ENCODE assay signal across 8 mouse cellular contexts in the genomic region with DNA sequence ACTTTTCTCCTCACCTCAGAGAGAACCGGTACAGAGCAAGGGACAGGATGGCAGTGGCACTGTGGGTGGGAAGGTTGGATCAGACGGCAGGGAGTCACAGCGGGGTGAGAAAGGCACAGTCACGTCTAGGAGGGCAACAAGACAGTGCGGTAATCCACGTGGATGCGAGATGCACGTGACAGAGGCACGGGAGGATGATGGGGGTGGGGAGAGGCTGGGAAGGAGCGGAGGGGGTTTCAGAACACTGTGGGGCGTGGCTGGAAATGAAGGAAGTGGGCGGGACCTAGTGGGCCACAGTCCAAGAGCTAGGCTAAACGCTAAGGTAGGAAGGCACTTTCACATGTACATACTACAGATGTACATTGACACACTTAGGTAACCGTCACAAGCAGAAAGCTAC. TPM values are rescaled to one million over a fixed set of nuclear protein-coding genes. Genes with fewer than 3 reads are reported as not detected.
DNase-seq lines count a peak whose midpoint lies in the region; ATAC-seq and TF ChIP-seq lines count a peak whose summit lies in the region.
"Had no signal": no experiment of that assay in that cellular context is flagged by ENCODE, and none has a peak within 500 bp of the region (broad histone marks: within the 10 kb centered on the region; RNA-seq: fewer than 3 reads in every experiment).

No protein-coding gene starts in this region.

- no peaks in the 10 kb centered on the region for H3K27me3 ChIP-seq in thymus, adult 2 months (ENCODE audit: control insufficient read depth, insufficient read depth, low read length)
- H3K27me3 ChIP-seq in heart, embryonic 15.5 days, result no peaks in the 10 kb centered on the region
- H3K27me3 ChIP-seq in lung, postnatal 0 days (replicated peaks; ENCODE audit: insufficient read depth, low read length), result no peaks in the 10 kb centered on the region

- no peak overlapping the region for H3K4me3 ChIP-seq in thymus, adult 2 months (ENCODE audit: control insufficient read depth, insufficient read depth, low read length)
- no peak overlapping the region for H3K4me3 ChIP-seq in heart, embryonic 15.5 days
- H3K4me3 ChIP-seq in lung, postnatal 0 days (ENCODE audit: low read depth, low read length), result no peak overlapping the region

- 53% methylated on average over 14 of the region's 14 CpGs for WGBS in thymus, adult 2 months
- 51% methylated on average over 14 of the region's 14 CpGs for WGBS in heart, embryonic 15.5 days
- 35% methylated on average over 14 of the region's 14 CpGs for WGBS in lung, postnatal 0 days

- H3K9me3 ChIP-seq in heart, embryonic 15.5 days (replicated peaks), result no peaks in the 10 kb centered on the region
- no peaks in the 10 kb centered on the region for H3K9me3 ChIP-seq in lung, postnatal 0 days (ENCODE audit: low read length)

- no peak overlapping the region for H3K9ac ChIP-seq in heart, embryonic 15.5 days
- H3K9ac ChIP-seq in lung, postnatal 0 days (replicated peaks; ENCODE audit: low read depth), result no peak overlapping the region

- H3K4me1 ChIP-seq in thymus, adult 2 months (replicated peaks; ENCODE audit: control insufficient read depth, insufficient read depth, low read length), result peaks cover 5% of the 10 kb centered on the region
- H3K4me1 ChIP-seq in heart, embryonic 15.5 days (replicated peaks), result no peaks in the 10 kb centered on the region
- no peaks in the 10 kb centered on the region for H3K4me1 ChIP-seq in lung, postnatal 0 days (ENCODE audit: insufficient read depth, low read depth, low read length)

- peak; percentile 10 for DNase-seq in thymus, adult 2 months
- no peak for DNase-seq in thymus, postnatal 10 days (ENCODE audit: low spot score in 2 of 2)
- DNase-seq in lung, postnatal 0 days (ENCODE audit: low spot score), result peak; percentile 20
- DNase-seq in layer of hippocampus, postnatal 10 days (ENCODE audit: low spot score in 2 of 2), result no peak
- DNase-seq in cerebellum, postnatal 36 days, result no peak
- DNase-seq in layer of hippocampus, adult 8-10 months (ENCODE audit: low spot score in 2 of 2), result no peak
- DNase-seq: layer of hippocampus, adult 9-11 months had no signal

- no peak for ATAC-seq in heart, embryonic 15.5 days (replicated peaks; ENCODE audit: insufficient number of reproducible peaks, insufficient read depth, low FRiP score, low read depth)
- peak; percentile 47; the same call in 1 of the 2 replicates for ATAC-seq in lung, postnatal 0 days

- TF ChIP-seq POLR2A in thymus, adult 2 months (IDR thresholded peaks at IDR 0.05; ENCODE audit: control insufficient read depth, extremely low read depth, insufficient read depth, low read length, poor library complexity), result no peak

- H3K27ac ChIP-seq in thymus, adult 2 months (ENCODE audit: control insufficient read depth, insufficient read depth, low read length), result no peak overlapping the region
- H3K27ac ChIP-seq in heart, embryonic 15.5 days, result no peak overlapping the region
- no peak overlapping the region for H3K27ac ChIP-seq in lung, postnatal 0 days (ENCODE audit: low read length)

- H3K36me3 ChIP-seq in thymus, adult 2 months (ENCODE audit: control insufficient read depth, insufficient read depth, low read length), result no peaks in the 10 kb centered on the region
- H3K36me3 ChIP-seq in heart, embryonic 15.5 days, result peaks cover 19% of the 10 kb centered on the region; the same call in 1 of the 2 replicates
- H3K36me3 ChIP-seq in lung, postnatal 0 days (ENCODE audit: insufficient read depth, low read length), result peaks cover 9% of the 10 kb centered on the region; the same call in 1 of the 2 replicates

- TF ChIP-seq CTCF in thymus, adult 2 months (IDR thresholded peaks at IDR 0.05; ENCODE audit: borderline replicate concordance, control insufficient read depth, extremely low read depth, insufficient read depth, low read length, poor library complexity), result no peak
- TF ChIP-seq CTCF in lung, postnatal 0 days (IDR thresholded peaks at IDR 0.05), result no peak

- peak overlapping the region; percentile 27; the same call in 1 of the 2 replicates for H3K4me2 ChIP-seq in heart, embryonic 15.5 days
- peak overlapping the region; percentile 14; the same call in 1 of the 2 replicates for H3K4me2 ChIP-seq in lung, postnatal 0 days (replicated peaks; ENCODE audit: low read depth, low read length)

- TF ChIP-seq EP300 in lung, postnatal 0 days (IDR thresholded peaks at IDR 0.05), result no peak

RNA-seq across cellular contexts. Expression of gene BC048403, which starts 41.4 kb away (rescaled TPM):
- polyA plus RNA-seq in thymus, adult 2 months (2012; rRNA removed), result 4.4 and 5.3 TPM in 2 replicates
- 1.4 and 2.2 TPM in 2 replicates for polyA plus RNA-seq in heart, embryonic 15.5 days (2015; fragmentation: Nextera tagmentation; extraction: Ambion mirVana)
- 2.5 and 3.0 TPM in 2 replicates for polyA plus RNA-seq in lung, postnatal 0 days (2015; fragmentation: Nextera tagmentation; extraction: Ambion mirVana)
- total RNA-seq in layer of hippocampus, postnatal 10 days (2021), result 1 to 10 TPM; 6.8 to 8.0 TPM
- 10 to 100 TPM in 1 of 4 experiments, 1 to 10 TPM in 3; 9.1 to 10.8 (median 9.4) TPM for total RNA-seq in layer of hippocampus, adult 8-10 months (2022)

Comparison
In these comparisons a context has a peak if more than half of its experiments do, and no peak if none do; other contexts are left out.
1. DNase-seq: peak in thymus, adult 2 months (single experiment) and lung, postnatal 0 days (single experiment); none in thymus, postnatal 10 days (0 of 2), layer of hippocampus, postnatal 10 days (0 of 2), cerebellum, postnatal 36 days (0 of 2) and layer of hippocampus, adult 8-10 months (0 of 2).